Mouse (Mus musculus) G1E (cell line): ENCODE measurements around the gene Oscar.

ENCODE experiments used
- CTCF ChIP-seq: IDR thresholded peaks from 2 replicates; pipeline ENCODE4 v1.5.1; 2012; ENCODE audit warnings: low read depth, low read length, inconsistent platforms, mixed read lengths
- GATA1 ChIP-seq: IDR thresholded peaks from 2 replicates; pipeline ENCODE4 v1.6.1; 2012; ENCODE audit warnings: borderline replicate concordance, low read length, inconsistent platforms, mixed read lengths

DNA sequence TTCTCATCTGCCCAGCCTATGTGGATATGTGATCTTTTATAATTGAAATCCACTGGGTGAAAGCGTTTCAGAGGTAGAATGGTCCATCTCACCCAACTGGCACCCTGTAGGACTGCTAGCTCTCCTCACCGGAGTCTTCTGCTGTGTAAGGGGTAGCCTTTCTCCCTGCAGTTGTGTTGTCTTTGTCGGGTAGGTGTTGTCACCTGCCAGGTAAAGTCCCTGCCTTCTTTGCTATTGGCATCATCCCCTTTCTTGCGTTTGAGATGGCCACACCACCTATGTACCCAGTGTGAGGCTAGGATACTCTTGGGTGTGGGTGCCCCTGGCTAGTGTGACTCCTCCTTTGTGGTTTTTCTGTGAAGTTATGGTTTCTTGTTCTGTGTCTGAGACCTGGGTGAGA lies 30.7 kb upstream of the Oscar start:
- TF ChIP-seq CTCF (no peak), GATA1 (no peak)
